ENCODE assay signal across 20 mouse cellular contexts in genomic region chr11:59068922-59069321, GRCm38 (mm10).
A peak's percentile ranks its signal among the peaks of the same experiment; 100 is the strongest.
DNase-seq lines count a peak whose midpoint lies in the region; ATAC-seq and TF ChIP-seq lines count a peak whose summit lies in the region.
"Had no signal": no experiment of that assay in that cellular context is flagged by ENCODE, and none has a peak within 500 bp of the region (broad histone marks: within the 10 kb centered on the region; RNA-seq: fewer than 3 reads in every experiment).

No protein-coding gene starts in this region.

- no peak overlapping the region for H3K4me2 ChIP-seq in forebrain, embryonic 15.5 days (replicated peaks)
- no peak overlapping the region for H3K4me2 ChIP-seq in hindbrain, postnatal 0 days (ENCODE audit: low read depth, low read length)
- no peak overlapping the region for H3K4me2 ChIP-seq in hindbrain, embryonic 14.5 days (replicated peaks)
- H3K4me2 ChIP-seq in midbrain, embryonic 16.5 days (ENCODE audit: low read length), result no peak overlapping the region
- H3K4me2 ChIP-seq in lung, postnatal 0 days (replicated peaks; ENCODE audit: low read depth, low read length), result no peak overlapping the region
- H3K4me2 ChIP-seq: heart, embryonic 12.5 days; hindbrain, embryonic 12.5 days had no signal

- 0 out of 2 replicates have a peak overlapping the region, but pooled peaks have one; percentile 8 for H3K27ac ChIP-seq in forebrain, embryonic 10.5 days
- no peak overlapping the region for H3K27ac ChIP-seq in forebrain, embryonic 15.5 days (replicated peaks)
- H3K27ac ChIP-seq in hindbrain, postnatal 0 days, result no peak overlapping the region
- no peak overlapping the region for H3K27ac ChIP-seq in hindbrain, embryonic 14.5 days
- H3K27ac ChIP-seq in midbrain, embryonic 10.5 days (replicated peaks), result peak overlapping the region; percentile 65
- H3K27ac ChIP-seq in midbrain, embryonic 16.5 days (ENCODE audit: low read length), result no peak overlapping the region
- no peak overlapping the region for H3K27ac ChIP-seq in lung, postnatal 0 days (ENCODE audit: low read length)
- H3K27ac ChIP-seq: embryonic facial prominence, embryonic 10.5 days; heart, adult 2 months; hindbrain, embryonic 12.5 days had no signal

- TF ChIP-seq EP300 in lung, postnatal 0 days (IDR thresholded peaks at IDR 0.05), result no peak

- no peak overlapping the region for H3K9ac ChIP-seq in forebrain, embryonic 15.5 days (replicated peaks)
- H3K9ac ChIP-seq in hindbrain, postnatal 0 days (replicated peaks; ENCODE audit: low read length), result no peak overlapping the region
- H3K9ac ChIP-seq in hindbrain, embryonic 14.5 days, result no peak overlapping the region
- H3K9ac ChIP-seq in midbrain, embryonic 16.5 days (ENCODE audit: low read depth, low read length), result no peak overlapping the region
- H3K9ac ChIP-seq in lung, postnatal 0 days (replicated peaks; ENCODE audit: low read depth), result no peak overlapping the region
- H3K9ac ChIP-seq: heart, embryonic 12.5 days; hindbrain, embryonic 12.5 days had no signal

- peaks cover 10% of the 10 kb centered on the region; the same call in 1 of the 2 replicates for H3K4me1 ChIP-seq in forebrain, embryonic 10.5 days
- no peaks in the 10 kb centered on the region for H3K4me1 ChIP-seq in forebrain, embryonic 15.5 days
- no peaks in the 10 kb centered on the region for H3K4me1 ChIP-seq in hindbrain, postnatal 0 days (ENCODE audit: insufficient read depth, low read length)
- no peaks in the 10 kb centered on the region; the same call in 1 of the 2 replicates for H3K4me1 ChIP-seq in hindbrain, embryonic 14.5 days (replicated peaks; ENCODE audit: control insufficient read depth, insufficient read depth, low read length)
- peaks cover 17% of the 10 kb centered on the region for H3K4me1 ChIP-seq in midbrain, embryonic 10.5 days
- no peaks in the 10 kb centered on the region for H3K4me1 ChIP-seq in midbrain, embryonic 16.5 days (ENCODE audit: control insufficient read depth, insufficient read depth, low read length)
- H3K4me1 ChIP-seq in lung, postnatal 0 days (ENCODE audit: insufficient read depth, low read depth, low read length), result no peaks in the 10 kb centered on the region
- H3K4me1 ChIP-seq: embryonic facial prominence, embryonic 10.5 days had no signal

- H3K9me3 ChIP-seq in forebrain, embryonic 10.5 days, result 0 out of 2 replicates have a peak, but pooled peaks cover 3% of the 10 kb centered on the region
- H3K9me3 ChIP-seq in forebrain, embryonic 15.5 days, result no peaks in the 10 kb centered on the region
- H3K9me3 ChIP-seq in hindbrain, postnatal 0 days (ENCODE audit: low read length), result no peaks in the 10 kb centered on the region; the same call in 1 of the 2 replicates
- H3K9me3 ChIP-seq in hindbrain, embryonic 14.5 days (ENCODE audit: control insufficient read depth, low read length), result 0 out of 2 replicates have a peak, but pooled peaks cover 5% of the 10 kb centered on the region
- H3K9me3 ChIP-seq in midbrain, embryonic 10.5 days (replicated peaks), result no peaks in the 10 kb centered on the region
- peaks cover 4% of the 10 kb centered on the region; the same call in 1 of the 2 replicates for H3K9me3 ChIP-seq in midbrain, embryonic 16.5 days (replicated peaks; ENCODE audit: control insufficient read depth, low read length, poor library complexity, severe bottlenecking)
- H3K9me3 ChIP-seq in lung, postnatal 0 days (ENCODE audit: low read length), result no peaks in the 10 kb centered on the region
- H3K9me3 ChIP-seq: embryonic facial prominence, embryonic 10.5 days; heart, embryonic 12.5 days; hindbrain, embryonic 12.5 days had no signal

- WGBS in forebrain, embryonic 10.5 days, result 88% methylated on average over 8 of the region's 8 CpGs
- WGBS in forebrain, embryonic 15.5 days, result 84% methylated on average over 8 of the region's 8 CpGs
- WGBS in hindbrain, postnatal 0 days, result 73% methylated on average over 8 of the region's 8 CpGs
- WGBS in hindbrain, embryonic 14.5 days, result 77% methylated on average over 8 of the region's 8 CpGs
- 81% methylated on average over 8 of the region's 8 CpGs for WGBS in midbrain, embryonic 10.5 days
- 83% methylated on average over 8 of the region's 8 CpGs for WGBS in midbrain, embryonic 16.5 days
- 79% methylated on average over 8 of the region's 8 CpGs for WGBS in lung, postnatal 0 days

- no peak for TF ChIP-seq CTCF in hindbrain, postnatal 0 days (IDR thresholded peaks at IDR 0.05; ENCODE audit: low read depth)
- no peak for TF ChIP-seq CTCF in lung, postnatal 0 days (IDR thresholded peaks at IDR 0.05)

- no peaks in the 10 kb centered on the region for H3K36me3 ChIP-seq in forebrain, embryonic 10.5 days (replicated peaks)
- no peaks in the 10 kb centered on the region for H3K36me3 ChIP-seq in forebrain, embryonic 15.5 days
- no peaks in the 10 kb centered on the region for H3K36me3 ChIP-seq in hindbrain, postnatal 0 days (ENCODE audit: insufficient read depth, low read length)
- no peaks in the 10 kb centered on the region for H3K36me3 ChIP-seq in hindbrain, embryonic 14.5 days (replicated peaks; ENCODE audit: control insufficient read depth, insufficient read depth)
- H3K36me3 ChIP-seq in midbrain, embryonic 10.5 days, result no peaks in the 10 kb centered on the region
- H3K36me3 ChIP-seq in midbrain, embryonic 16.5 days (ENCODE audit: control insufficient read depth, insufficient read depth, low read length), result no peaks in the 10 kb centered on the region
- no peaks in the 10 kb centered on the region for H3K36me3 ChIP-seq in lung, postnatal 0 days (ENCODE audit: insufficient read depth, low read length)
- H3K36me3 ChIP-seq: embryonic facial prominence, embryonic 10.5 days; hindbrain, embryonic 12.5 days had no signal

- no peak overlapping the region for H3K4me3 ChIP-seq in forebrain, embryonic 10.5 days
- no peak overlapping the region for H3K4me3 ChIP-seq in forebrain, embryonic 15.5 days
- H3K4me3 ChIP-seq in hindbrain, postnatal 0 days (ENCODE audit: low read length), result no peak overlapping the region
- no peak overlapping the region for H3K4me3 ChIP-seq in hindbrain, embryonic 14.5 days (replicated peaks; ENCODE audit: low read length)
- no peak overlapping the region for H3K4me3 ChIP-seq in midbrain, embryonic 10.5 days
- H3K4me3 ChIP-seq in midbrain, embryonic 16.5 days (ENCODE audit: low read depth, low read length), result no peak overlapping the region
- no peak overlapping the region for H3K4me3 ChIP-seq in lung, postnatal 0 days (ENCODE audit: low read depth, low read length)
- H3K4me3 ChIP-seq: embryonic facial prominence, embryonic 10.5 days; heart, adult 2 months; heart, embryonic 12.5 days; hindbrain, embryonic 12.5 days had no signal

- ATAC-seq in forebrain, embryonic 15.5 days (replicated peaks), result no peak
- ATAC-seq in hindbrain, postnatal 0 days, result no peak
- no peak for ATAC-seq in hindbrain, embryonic 14.5 days (ENCODE audit: low FRiP score)
- ATAC-seq in midbrain, embryonic 16.5 days, result no peak
- ATAC-seq in lung, postnatal 0 days, result no peak
- ATAC-seq in erythroid progenitor cell, adult 5-6 weeks (replicated peaks; ENCODE audit: low FRiP score, poor library complexity, severe bottlenecking), result no peak
- ATAC-seq: CD4-positive, CD25-positive, alpha-beta regulatory T cell, adult 4 months; forebrain, embryonic 16.5 days; inflammation-experienced regulatory T-cells, adult 6 months had no signal

- DNase-seq in forebrain, embryonic 10.5 days (ENCODE audit: extremely low spot score, low spot score), result no peak
- DNase-seq in hindbrain, postnatal 0 days (ENCODE audit: low spot score), result peak; percentile 9
- DNase-seq in hindbrain, embryonic 14.5 days (ENCODE audit: low spot score), result no peak
- no peak for DNase-seq in midbrain, embryonic 10.5 days (ENCODE audit: low spot score)
- no peak for DNase-seq in lung, postnatal 0 days (ENCODE audit: low spot score)
- DNase-seq: adrenal gland, postnatal 10 days; B cell, adult 2 months; cerebellum, adult 18-20 months; cerebellum, adult 9-11 months; gastrocnemius, postnatal 10 days; heart, adult 2 months had no signal

- no peaks in the 10 kb centered on the region for H3K27me3 ChIP-seq in forebrain, embryonic 10.5 days (ENCODE audit: poor library complexity, severe bottlenecking)
- no peaks in the 10 kb centered on the region for H3K27me3 ChIP-seq in forebrain, embryonic 15.5 days
- no peaks in the 10 kb centered on the region for H3K27me3 ChIP-seq in hindbrain, postnatal 0 days (ENCODE audit: insufficient read depth, low read length)
- H3K27me3 ChIP-seq in hindbrain, embryonic 14.5 days (ENCODE audit: control insufficient read depth, insufficient read depth, low read length), result no peaks in the 10 kb centered on the region
- H3K27me3 ChIP-seq in midbrain, embryonic 10.5 days (ENCODE audit: low read depth, poor library complexity, severe bottlenecking), result no peaks in the 10 kb centered on the region
- H3K27me3 ChIP-seq in midbrain, embryonic 16.5 days (ENCODE audit: control insufficient read depth, insufficient read depth, low read depth, low read length), result no peaks in the 10 kb centered on the region
- no peaks in the 10 kb centered on the region for H3K27me3 ChIP-seq in lung, postnatal 0 days (replicated peaks; ENCODE audit: insufficient read depth, low read length)
- H3K27me3 ChIP-seq: heart, embryonic 12.5 days; hindbrain, embryonic 12.5 days had no signal

Comparison
In these comparisons a context has a peak if more than half of its experiments do, and no peak if none do; other contexts are left out.
1. H3K27ac ChIP-seq: peak in forebrain, embryonic 10.5 days (single experiment) and midbrain, embryonic 10.5 days (single experiment); none in forebrain, embryonic 15.5 days (single experiment), hindbrain, postnatal 0 days (single experiment), hindbrain, embryonic 14.5 days (single experiment), midbrain, embryonic 16.5 days (single experiment) and lung, postnatal 0 days (single experiment).